Mouse (Mus musculus) heart, embryonic 16.5 days (tissue): ENCODE results near the gene Nrarp. TPM values are rescaled to one million over a fixed set of nuclear protein-coding genes. Genes with fewer than 3 reads are reported as not detected.

Experiments
- ATAC-seq: fragments of 200-750 bp; cut with Nextera tagmentation; replicated peaks from 2 replicates; pipeline ENCODE4 v1.8.0; 2017; ENCODE audit warnings: moderate number of reproducible peaks; ENCODE audit not compliant: insufficient read depth, low FRiP score; ENCODE audit errors: extremely low read depth
- H3K27ac ChIP-seq: fragments of 300-500 bp; sonication (generic); 2 replicates; pipeline ENCODE4 v1.5.1; 2014; ENCODE audit warnings: mild to moderate bottlenecking, low read length, control low read depth, moderate library complexity
- H3K27me3 ChIP-seq: fragments of 300-500 bp; sonication (generic); 2 replicates; pipeline ENCODE4 v1.6.1; 2014; ENCODE audit warnings: low read length, mixed read lengths; ENCODE audit not compliant: control insufficient read depth, insufficient read depth
- H3K36me3 ChIP-seq: fragments of 300-500 bp; sonication (generic); 2 replicates; pipeline ENCODE4 v1.6.1; 2014; ENCODE audit not compliant: control insufficient read depth, insufficient read depth
- H3K4me1 ChIP-seq: fragments of 300-500 bp; sonication (generic); 2 replicates; pipeline ENCODE4 v1.6.1; 2014; ENCODE audit warnings: low read length, mixed read lengths; ENCODE audit not compliant: control insufficient read depth, insufficient read depth
- H3K4me2 ChIP-seq: fragments of 300-500 bp; sonication (generic); 2 replicates; pipeline ENCODE4 v1.6.1; 2014; ENCODE audit warnings: low read depth, mild to moderate bottlenecking, control low read depth, low read length
- H3K4me3 ChIP-seq: fragments of 300-500 bp; sonication (generic); 2 replicates; pipeline ENCODE4 v1.5.1; 2014; ENCODE audit warnings: mild to moderate bottlenecking, control low read depth, low read length
- H3K9ac ChIP-seq: fragments of 300-500 bp; sonication (generic); 2 replicates; pipeline ENCODE4 v1.6.1; 2014; ENCODE audit warnings: low read length, control low read depth
- H3K9me3 ChIP-seq: fragments of 300-500 bp; sonication (generic); replicated peaks from 2 replicates; pipeline ENCODE4 v1.6.1; 2016; ENCODE audit warnings: low read length; ENCODE audit not compliant: control insufficient read depth
- WGBS: fragments of 180-500 bp; shearing (Covaris S2); extraction: QIAGEN DNeasy Blood & Tissue Kit; methylation state at CpG from one replicate; pipeline ENCODE4 v1.1.7; 2014; 5-methylcytosine and 5-hydroxymethylcytosine counted together
- polyA plus RNA-seq: library from polyadenylated mRNA; unstranded; fragments of >200 nt; fragmentation: Nextera tagmentation; extraction: Ambion mirVana; gene quantifications from 2 replicates; pipeline ENCODE4 v1.2.1, GENCODE M21; 2015

Nrarp gene
- polyA plus RNA-seq, 1 experiment from 2014 or later, result 18.1 TPM

DNA sequence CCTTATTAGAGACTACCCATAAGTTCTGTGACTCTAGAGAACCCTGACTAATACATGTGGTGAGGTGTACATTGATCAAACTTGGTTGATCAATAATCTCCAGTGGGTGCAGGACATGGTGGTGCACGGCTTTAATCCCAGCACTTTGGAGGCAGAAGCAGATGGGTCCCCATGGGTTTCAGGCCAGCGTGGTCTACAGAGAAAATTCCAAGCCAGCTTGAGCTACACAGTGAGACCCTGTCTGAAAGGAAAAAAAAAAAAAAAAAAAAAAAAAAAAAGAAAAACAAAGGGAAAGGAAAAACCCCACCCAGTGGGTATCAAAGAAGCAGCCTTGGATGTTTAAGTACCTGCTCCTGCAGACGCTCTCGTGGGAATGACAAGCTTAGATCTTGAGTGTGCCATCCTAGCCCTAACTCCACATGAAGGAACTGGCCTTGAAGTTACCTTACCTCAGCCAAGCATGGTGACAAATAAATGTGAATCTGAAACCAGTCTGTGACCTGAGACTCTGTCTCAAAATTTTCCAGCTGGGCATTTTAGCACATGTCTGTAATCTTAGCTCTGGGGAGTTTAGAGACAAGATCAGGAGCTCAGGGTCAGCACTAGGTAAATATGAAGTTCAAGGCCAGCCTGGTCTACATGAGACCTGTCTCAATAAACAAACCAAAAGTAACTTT lies 29.1 kb upstream of the Nrarp start:
- H3K4me3 ChIP-seq, result no peak overlapping the region
- H3K4me1 ChIP-seq, result 0 out of 2 replicates have a peak, but pooled peaks cover 2% of the 10 kb centered on the region
- no peak overlapping the region for H3K27ac ChIP-seq
- no peaks in the 10 kb centered on the region for H3K36me3 ChIP-seq
- no peak overlapping the region for H3K4me2 ChIP-seq
- no peak overlapping the region for H3K9ac ChIP-seq
- ATAC-seq, result no peak
- H3K9me3 ChIP-seq, result no peaks in the 10 kb centered on the region
- WGBS, result 66% methylated on average over 4 of the region's 4 CpGs
- H3K27me3 ChIP-seq, result no peaks in the 10 kb centered on the region

DNA sequence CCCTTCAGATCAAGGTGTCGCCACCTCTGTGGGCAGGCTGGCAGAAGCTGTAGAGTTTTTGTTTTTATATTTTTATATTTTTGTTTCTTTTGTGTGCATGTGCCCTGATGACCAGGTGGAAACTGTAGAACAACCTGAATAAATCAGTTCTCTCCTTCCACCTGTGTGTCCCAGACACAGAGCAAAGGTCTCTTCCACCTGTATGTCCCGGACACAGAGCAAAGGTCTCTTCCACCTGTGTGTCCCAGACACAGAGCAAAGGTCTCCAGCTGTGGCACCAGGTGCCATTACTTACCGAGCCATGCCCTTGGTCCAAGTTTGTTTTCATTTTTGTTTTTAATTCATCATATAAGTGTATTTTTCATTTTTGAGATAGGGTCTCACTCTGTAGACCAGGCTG lies 24.4 kb upstream of the Nrarp start:
- no peaks in the 10 kb centered on the region for H3K9me3 ChIP-seq
- H3K36me3 ChIP-seq, result no peaks in the 10 kb centered on the region
- H3K4me3 ChIP-seq, result no peak overlapping the region
- H3K27ac ChIP-seq, result no peak overlapping the region
- no peaks in the 10 kb centered on the region for H3K4me1 ChIP-seq
- no peaks in the 10 kb centered on the region for H3K27me3 ChIP-seq
- ATAC-seq, result no peak
- no peak overlapping the region for H3K9ac ChIP-seq
- H3K4me2 ChIP-seq, result no peak overlapping the region
- 83% methylated on average over 3 of the region's 3 CpGs for WGBS

DNA sequence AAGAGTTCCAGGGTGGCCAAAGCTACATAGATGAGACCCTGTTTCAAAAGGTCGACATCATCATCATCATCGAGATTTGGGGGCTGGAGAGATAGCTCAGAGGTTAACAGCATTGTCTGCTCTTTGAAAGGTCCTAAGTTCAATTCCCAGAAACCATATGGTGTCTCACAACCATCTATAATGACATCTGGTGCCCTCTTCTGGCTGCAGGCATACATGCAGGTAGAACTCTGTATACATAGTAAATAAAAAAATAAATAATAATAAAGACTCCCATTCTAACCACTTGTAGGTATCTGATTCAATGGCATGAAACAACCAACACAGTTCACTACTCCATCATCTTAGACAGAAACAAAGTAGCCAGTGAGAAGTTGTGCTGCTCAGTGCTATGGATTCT lies 23.6 kb upstream of the Nrarp start:
- no peak for ATAC-seq
- no peak overlapping the region for H3K4me3 ChIP-seq
- no peaks in the 10 kb centered on the region for H3K27me3 ChIP-seq
- H3K4me2 ChIP-seq, result no peak overlapping the region
- H3K27ac ChIP-seq, result no peak overlapping the region
- no peaks in the 10 kb centered on the region for H3K9me3 ChIP-seq
- WGBS, result 32% methylated on average over 2 of the region's 2 CpGs
- no peaks in the 10 kb centered on the region for H3K36me3 ChIP-seq
- no peaks in the 10 kb centered on the region for H3K4me1 ChIP-seq
- H3K9ac ChIP-seq, result no peak overlapping the region

DNA sequence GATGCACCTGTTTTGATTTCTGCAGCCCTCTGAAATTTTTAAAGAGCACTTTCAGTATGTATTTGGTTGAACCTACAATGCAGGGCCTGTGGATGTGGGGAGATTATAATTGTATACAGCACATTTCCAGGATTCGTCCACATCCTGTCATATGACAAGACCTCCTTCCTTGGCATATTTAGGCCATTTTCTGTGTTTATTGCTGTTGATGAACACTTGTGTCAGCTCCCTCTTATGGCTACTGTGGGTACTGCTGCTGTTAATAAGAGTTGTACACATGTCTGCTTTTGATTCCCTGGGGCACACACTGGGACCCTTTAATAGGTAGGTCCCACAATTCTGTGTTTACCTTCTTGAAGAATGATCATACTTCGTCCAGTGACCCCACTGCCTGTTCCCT lies 22.9 kb upstream of the Nrarp start:
- Histone ChIP-seq H3K27me3 (no peaks in the 10 kb centered on the region), H3K4me2 (no peak overlapping the region), H3K4me1 (no peaks in the 10 kb centered on the region), H3K9me3 (no peaks in the 10 kb centered on the region), H3K4me3 (no peak overlapping the region), H3K9ac (no peak overlapping the region), H3K27ac (no peak overlapping the region), H3K36me3 (no peaks in the 10 kb centered on the region)
- WGBS, result 43% methylated on average over 2 of the region's 2 CpGs
- ATAC-seq, result no peak

DNA sequence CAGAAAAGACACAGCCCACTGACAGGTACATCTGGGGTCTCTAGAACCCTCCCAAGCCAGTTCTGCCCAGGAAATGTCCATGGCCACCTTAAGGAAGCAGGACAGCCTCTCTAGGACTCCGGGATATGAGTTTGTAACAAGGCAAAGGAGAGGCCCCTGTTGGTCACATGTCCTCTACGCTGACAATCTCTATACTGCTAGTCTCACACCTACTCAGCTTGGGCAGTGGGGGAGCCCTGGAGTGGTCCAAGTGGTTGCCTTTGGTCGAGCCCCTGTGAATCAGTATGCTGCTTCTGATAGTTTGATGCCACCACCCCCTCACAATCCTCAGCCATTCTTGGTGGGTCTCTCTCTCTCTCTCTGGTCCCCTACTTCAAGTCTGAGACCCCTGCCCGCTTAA lies 13.1 kb upstream of the Nrarp start:
- no peaks in the 10 kb centered on the region for H3K36me3 ChIP-seq
- peak; percentile 34 for ATAC-seq
- H3K27me3 ChIP-seq, result no peaks in the 10 kb centered on the region
- H3K4me3 ChIP-seq, result peak overlapping the region; percentile 55
- 24% methylated on average over 4 of the region's 4 CpGs for WGBS
- H3K27ac ChIP-seq, result peak overlapping the region; percentile 81
- no peaks in the 10 kb centered on the region for H3K9me3 ChIP-seq
- peaks cover 39% of the 10 kb centered on the region for H3K4me1 ChIP-seq
- peak overlapping the region; percentile 76 for H3K4me2 ChIP-seq
- H3K9ac ChIP-seq, result peak overlapping the region; percentile 79

DNA sequence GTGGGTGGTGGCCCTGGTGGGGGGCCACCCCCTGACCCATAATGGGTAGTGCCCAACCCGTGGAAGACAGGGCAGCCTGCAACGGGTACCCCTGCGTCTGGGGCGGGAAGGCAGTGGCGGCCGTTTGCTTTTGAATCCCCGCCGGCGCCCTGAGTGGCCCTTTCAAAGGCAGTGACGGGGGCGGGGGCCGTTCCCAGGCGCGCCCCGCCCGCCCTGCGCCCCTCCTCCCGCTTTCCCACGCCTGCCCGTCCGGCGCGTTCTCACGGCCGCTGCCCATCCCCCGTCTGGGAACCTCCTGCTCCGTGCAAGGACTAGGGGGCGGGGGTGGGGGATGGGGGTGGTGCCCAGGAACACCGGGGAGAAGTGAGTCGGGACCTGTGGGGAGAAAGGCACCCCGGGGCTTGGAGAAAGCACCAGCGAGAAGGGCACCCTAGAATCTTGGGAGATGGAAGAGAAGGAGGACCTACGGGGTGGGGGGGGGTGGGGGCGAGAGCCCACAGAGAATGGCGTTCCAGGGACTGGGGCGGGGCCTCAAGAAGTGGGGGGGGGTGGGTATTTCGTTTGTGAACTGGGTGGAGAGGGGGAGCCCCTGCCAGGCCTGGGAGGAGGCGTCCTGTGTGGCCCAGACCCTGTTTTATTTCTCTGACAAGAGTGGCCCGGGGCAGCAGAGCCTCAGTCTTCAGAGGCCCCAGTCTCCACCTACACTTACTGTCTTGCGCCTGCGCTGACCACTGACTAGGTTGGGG lies 12.5 kb upstream of the Nrarp start:
- Histone ChIP-seq H3K27me3 (no peaks in the 10 kb centered on the region), H3K4me2 (peak overlapping the region; percentile 76), H3K4me1 (peaks cover 38% of the 10 kb centered on the region), H3K4me3 (peak overlapping the region; percentile 55), H3K36me3 (no peaks in the 10 kb centered on the region), H3K9ac (peak overlapping the region; percentile 79), H3K27ac (peak overlapping the region; percentile 81), H3K9me3 (no peaks in the 10 kb centered on the region)
- ATAC-seq, result peak; percentile 68
- 1% methylated on average over 24 of the region's 41 CpGs for WGBS

DNA sequence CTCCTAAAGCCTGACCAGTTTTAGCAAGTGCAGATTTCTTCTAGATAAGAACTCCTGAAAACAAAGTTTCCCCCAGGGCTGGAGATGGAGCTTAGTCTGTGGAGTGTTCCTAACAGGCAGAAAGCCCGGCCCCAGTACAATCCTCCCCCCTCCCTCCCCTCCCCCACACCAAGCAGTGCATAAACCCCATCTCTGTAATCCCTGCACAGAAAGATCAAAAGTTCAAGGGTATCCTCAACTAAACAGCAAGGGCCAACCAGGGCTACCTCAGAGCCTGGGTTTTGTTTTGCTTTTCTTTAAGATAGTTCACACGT lies 11.9 kb upstream of the Nrarp start:
- Histone ChIP-seq H3K27ac (peak overlapping the region; percentile 81), H3K4me2 (peak overlapping the region; percentile 76), H3K9ac (peak overlapping the region; percentile 79), H3K36me3 (no peaks in the 10 kb centered on the region), H3K9me3 (no peaks in the 10 kb centered on the region), H3K4me3 (peak overlapping the region; percentile 55), H3K4me1 (peaks cover 34% of the 10 kb centered on the region), H3K27me3 (no peaks in the 10 kb centered on the region)
- ATAC-seq, result no peak
- WGBS, result 24% methylated on average over 2 of the region's 2 CpGs

DNA sequence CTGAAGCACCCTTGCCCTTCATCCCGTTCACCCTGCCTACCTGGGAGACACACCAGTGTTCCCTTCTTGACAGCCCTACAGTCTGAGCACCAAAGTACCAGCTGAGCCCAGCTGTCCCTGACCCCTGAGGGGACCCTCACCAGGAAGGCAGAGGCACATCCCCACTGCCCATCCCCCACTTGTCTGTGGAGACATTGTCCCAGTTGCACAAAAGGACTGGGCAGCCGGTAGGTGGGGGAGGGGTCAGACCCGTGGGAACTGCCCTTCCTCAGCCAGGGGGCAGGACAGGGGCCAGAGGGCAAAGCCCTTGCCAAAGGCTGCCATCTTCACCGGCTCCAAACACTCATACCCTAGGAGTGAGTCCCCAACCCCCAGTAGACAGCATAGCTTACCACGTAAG lies 10.8 kb upstream of the Nrarp start:
- 52% methylated on average over 5 of the region's 5 CpGs for WGBS
- H3K4me1 ChIP-seq, result peaks cover 24% of the 10 kb centered on the region

DNA sequence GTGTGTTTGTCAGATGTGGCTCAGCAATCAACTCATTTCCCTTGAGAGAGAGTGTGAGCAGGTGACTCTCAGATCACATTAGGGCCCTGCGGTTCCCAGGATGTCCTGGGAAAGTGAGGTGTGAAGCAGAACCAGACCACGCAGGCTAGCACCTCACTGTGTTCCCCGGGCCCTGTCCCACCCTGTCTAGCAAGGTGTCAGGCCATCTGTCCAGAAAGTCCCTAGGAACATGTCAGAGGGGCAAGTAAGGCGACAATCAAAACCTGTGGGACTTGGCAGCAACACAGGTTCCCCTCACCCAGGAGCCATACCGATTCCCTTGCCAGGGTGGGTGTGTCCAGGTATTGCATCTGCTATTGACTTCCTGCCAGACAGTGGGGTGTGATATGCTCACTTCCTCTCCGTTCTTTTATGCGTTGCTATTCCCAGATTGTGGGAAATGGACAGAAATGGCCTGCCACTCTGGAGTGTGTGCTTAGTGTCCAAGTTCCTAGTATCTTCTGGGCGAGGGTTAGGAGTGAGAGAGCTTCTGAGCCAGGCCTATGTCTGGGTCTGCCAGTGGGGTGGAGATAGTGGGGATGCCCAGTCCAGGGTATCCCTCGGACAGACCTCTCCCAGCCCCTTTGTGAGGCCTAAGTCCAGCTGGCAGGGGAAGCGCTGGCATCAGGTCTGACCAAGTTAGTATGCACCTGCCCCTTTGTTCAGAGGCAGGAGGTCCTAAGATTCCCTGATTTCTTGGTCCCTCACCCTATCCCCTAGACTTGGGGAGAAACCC lies 10.0 kb upstream of the Nrarp start:
- 62% methylated on average over 10 of the region's 10 CpGs for WGBS
- no peak for ATAC-seq

More for the DNA sequence above, 10.8 kb upstream of the Nrarp start:
- Histone ChIP-seq H3K27ac (no peak overlapping the region), H3K4me3 (no peak overlapping the region), H3K36me3 (no peaks in the 10 kb centered on the region), H3K4me2 (no peak overlapping the region), H3K27me3 (no peaks in the 10 kb centered on the region), H3K9me3 (no peaks in the 10 kb centered on the region), H3K9ac (no peak overlapping the region)
- ATAC-seq, result no peak

More for the DNA sequence above, 10.0 kb upstream of the Nrarp start:
- H3K4me1 ChIP-seq, result peaks cover 24% of the 10 kb centered on the region
- no peak overlapping the region for H3K9ac ChIP-seq
- H3K4me3 ChIP-seq, result no peak overlapping the region
- no peak overlapping the region for H3K4me2 ChIP-seq
- no peaks in the 10 kb centered on the region for H3K27me3 ChIP-seq
- no peaks in the 10 kb centered on the region for H3K9me3 ChIP-seq
- H3K36me3 ChIP-seq, result no peaks in the 10 kb centered on the region
- no peak overlapping the region for H3K27ac ChIP-seq
